Mouse (Mus musculus): Measurements from ENCODE around the gene 0610030E20Rik. TPM values are rescaled to one million over a fixed set of nuclear protein-coding genes. Genes with fewer than 3 reads are reported as not detected.

0610030E20Rik gene
- polyA plus RNA-seq, 1 experiment from 2014 or later = 16.8 TPM

DNA sequence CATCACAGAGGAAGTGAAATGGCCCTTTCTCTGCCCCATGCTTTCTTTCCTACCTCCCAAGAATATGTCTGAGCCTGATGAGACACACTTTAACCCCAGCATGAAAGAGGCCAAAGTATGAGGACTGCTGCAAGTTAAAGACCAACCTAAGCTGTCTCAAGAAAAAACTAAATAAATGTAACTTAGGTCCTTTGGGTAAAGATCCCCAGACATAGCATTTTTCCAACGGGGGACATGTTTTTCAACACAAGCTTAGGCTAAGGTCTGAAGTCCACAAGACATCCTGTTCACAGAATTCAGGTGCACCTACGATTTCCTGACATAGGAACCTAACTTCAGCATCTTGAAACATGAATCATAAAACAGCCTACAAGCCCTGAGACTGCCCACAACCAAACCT is 3.1 kb downstream of the 0610030E20Rik start:
- no peaks in the 10 kb centered on the region for H3K9me3 ChIP-seq
- H3K36me3 ChIP-seq = peaks cover 30% of the 10 kb centered on the region
- no peak overlapping the region for H3K4me3 ChIP-seq
- 83% methylated on average over 2 of the region's 2 CpGs for WGBS
- H3K27ac ChIP-seq (replicated peaks) = no peak overlapping the region
- H3K4me1 ChIP-seq = peaks cover 70% of the 10 kb centered on the region
- ATAC-seq (ENCODE audit: extremely low read depth, insufficient number of reproducible peaks, low FRiP score, low TSS enrichment) = no peak
- H3K4me2 ChIP-seq = no peak overlapping the region
- H3K27me3 ChIP-seq (replicated peaks) = no peaks in the 10 kb centered on the region
- H3K9ac ChIP-seq = no peak overlapping the region

DNA sequence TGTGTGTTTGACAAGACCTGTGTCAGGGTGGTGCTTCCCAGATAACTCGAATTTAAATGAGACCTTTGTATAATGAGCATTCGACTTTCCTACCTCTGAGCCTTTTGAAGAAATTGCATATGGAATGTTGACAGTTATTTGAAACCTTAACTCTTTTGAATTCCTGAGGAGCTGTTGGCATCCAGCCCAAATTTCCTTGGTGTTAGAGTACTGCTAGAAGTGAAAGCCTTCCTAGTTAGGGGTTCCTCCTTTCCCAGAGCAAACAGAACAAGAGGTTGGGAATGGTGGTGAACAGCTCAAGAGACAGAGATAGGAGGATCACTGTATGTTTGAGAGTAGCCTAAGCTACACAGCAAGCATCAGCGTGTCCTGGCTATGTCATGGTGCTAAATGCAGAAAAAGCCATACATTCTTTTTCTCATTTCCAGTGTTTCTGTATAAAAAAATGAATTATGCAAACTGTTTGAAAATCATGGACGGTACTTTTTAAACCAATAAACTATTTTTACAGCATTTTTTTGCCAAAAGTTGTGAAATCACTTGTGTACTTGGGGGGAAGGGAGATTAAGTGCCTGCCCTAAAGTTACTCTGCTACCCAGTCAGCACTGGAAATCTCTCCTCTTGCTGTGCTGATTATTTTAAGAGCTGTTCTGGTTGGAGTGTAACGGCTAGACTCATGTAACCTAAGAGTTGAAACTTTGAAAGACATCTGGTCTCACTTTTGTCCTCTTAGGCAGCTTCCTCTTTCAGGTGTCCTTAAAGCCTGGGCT is 5.7 kb downstream of the 0610030E20Rik start:
- Histone ChIP-seq H3K4me1 (peaks cover 77% of the 10 kb centered on the region), H3K27ac (replicated peaks) (peak overlapping the region; percentile 25), H3K9me3 (no peaks in the 10 kb centered on the region), H3K27me3 (replicated peaks) (no peaks in the 10 kb centered on the region), H3K36me3 (peaks cover 39% of the 10 kb centered on the region), H3K9ac (peak overlapping the region; percentile 52; the same call in 1 of the 2 replicates), H3K4me3 (no peak overlapping the region), H3K4me2 (0 out of 2 replicates have a peak overlapping the region, but pooled peaks have one; percentile 1)
- no peak for ATAC-seq (ENCODE audit: extremely low read depth, insufficient number of reproducible peaks, low FRiP score, low TSS enrichment)
- WGBS = 59% methylated on average over 5 of the region's 5 CpGs

- WGBS = 71% methylated on average over 1 of the region's 1 CpGs
- no peaks in the 10 kb centered on the region for H3K27me3 ChIP-seq (replicated peaks)
- H3K9ac ChIP-seq = no peak overlapping the region
- peaks cover 68% of the 10 kb centered on the region for H3K4me1 ChIP-seq
- H3K36me3 ChIP-seq = peaks cover 43% of the 10 kb centered on the region
- no peaks in the 10 kb centered on the region for H3K9me3 ChIP-seq
- H3K4me2 ChIP-seq = no peak overlapping the region
- H3K27ac ChIP-seq (replicated peaks) = no peak overlapping the region
- no peak for ATAC-seq (ENCODE audit: extremely low read depth, insufficient number of reproducible peaks, low FRiP score, low TSS enrichment)
- no peak overlapping the region for H3K4me3 ChIP-seq
Observed at GRCm38 (mm10) chr6:72354025-72354424, 6.9 kb downstream of the 0610030E20Rik start.

- Histone ChIP-seq H3K4me1 (peaks cover 70% of the 10 kb centered on the region), H3K36me3 (peaks cover 43% of the 10 kb centered on the region)
- peak; percentile 85 for ATAC-seq (ENCODE audit: extremely low read depth, insufficient number of reproducible peaks, low FRiP score, low TSS enrichment)
Observed at GRCm38 (mm10) chr6:72355066-72355911, 8.2 kb downstream of the 0610030E20Rik start, which contains the start of gene Tmem150a. TSS of gene Tmem150a (plus strand) at chr6:72355447.

GRCm38 (mm10) chr6:72356001-72356532 is 8.9 kb downstream of the 0610030E20Rik start:
- H3K36me3 ChIP-seq = peaks cover 41% of the 10 kb centered on the region
- no peak for ATAC-seq (ENCODE audit: extremely low read depth, insufficient number of reproducible peaks, low FRiP score, low TSS enrichment)
- H3K9me3 ChIP-seq = no peaks in the 10 kb centered on the region
- peak overlapping the region; percentile 85 for H3K4me2 ChIP-seq
- peak overlapping the region; percentile 87 for H3K9ac ChIP-seq
- H3K4me1 ChIP-seq = peaks cover 71% of the 10 kb centered on the region
- peak overlapping the region; percentile 66 for H3K4me3 ChIP-seq
- H3K27me3 ChIP-seq (replicated peaks) = no peaks in the 10 kb centered on the region
- WGBS = 36% methylated on average over 7 of the region's 8 CpGs
- peak overlapping the region; percentile 48; the same call in 1 of the 2 replicates for H3K27ac ChIP-seq (replicated peaks)

More at GRCm38 (mm10) chr6:72355066-72355911, 8.2 kb downstream of the 0610030E20Rik start, which contains the start of gene Tmem150a:
- Histone ChIP-seq H3K4me2 (peak within 1 kb of the TSS; percentile 85), H3K9me3 (no peaks in the 10 kb centered on the region), H3K27ac (replicated peaks) (peak within 1 kb of the TSS; percentile 51), H3K27me3 (replicated peaks) (no peaks in the 10 kb centered on the region), H3K9ac (peak within 1 kb of the TSS; percentile 87), H3K4me3 (peak within 1 kb of the TSS; percentile 66)
- WGBS = under 1% methylated on average over 63 of the region's 71 CpGs

- ATAC-seq (ENCODE audit: extremely low read depth, insufficient number of reproducible peaks, low FRiP score, low TSS enrichment) = no peak
- H3K27ac ChIP-seq (replicated peaks) = 0 out of 2 replicates have a peak overlapping the region, but pooled peaks have one; percentile 2
Observed at GRCm38 (mm10) chr6:72357164-72358079, 10.3 kb downstream of the 0610030E20Rik start.

GRCm38 (mm10) chr6:72358086-72358764 is 11.1 kb downstream of the 0610030E20Rik start:
- Histone ChIP-seq H3K4me3 (no peak overlapping the region), H3K9ac (no peak overlapping the region; the same call in 1 of the 2 replicates), H3K4me1 (peaks cover 58% of the 10 kb centered on the region), H3K27me3 (replicated peaks) (no peaks in the 10 kb centered on the region), H3K4me2 (no peak overlapping the region), H3K27ac (replicated peaks) (no peak overlapping the region), H3K9me3 (no peaks in the 10 kb centered on the region), H3K36me3 (peaks cover 39% of the 10 kb centered on the region)
- no peak for ATAC-seq (ENCODE audit: extremely low read depth, insufficient number of reproducible peaks, low FRiP score, low TSS enrichment)
- 71% methylated on average over 10 of the region's 10 CpGs for WGBS

More at GRCm38 (mm10) chr6:72357164-72358079, 10.3 kb downstream of the 0610030E20Rik start:
- Histone ChIP-seq H3K4me2 (no peak overlapping the region), H3K9me3 (no peaks in the 10 kb centered on the region), H3K27me3 (replicated peaks) (no peaks in the 10 kb centered on the region), H3K4me1 (peaks cover 66% of the 10 kb centered on the region), H3K9ac (peak overlapping the region; percentile 45; the same call in 1 of the 2 replicates), H3K36me3 (peaks cover 39% of the 10 kb centered on the region), H3K4me3 (no peak overlapping the region)
- 54% methylated on average over 5 of the region's 5 CpGs for WGBS

GRCm38 (mm10) chr6:72359343-72359742 is 12.2 kb downstream of the 0610030E20Rik start:
- Histone ChIP-seq H3K4me1 (peaks cover 48% of the 10 kb centered on the region), H3K4me3 (no peak overlapping the region), H3K27me3 (replicated peaks) (no peaks in the 10 kb centered on the region), H3K27ac (replicated peaks) (no peak overlapping the region), H3K9me3 (no peaks in the 10 kb centered on the region), H3K36me3 (peaks cover 39% of the 10 kb centered on the region), H3K4me2 (no peak overlapping the region), H3K9ac (no peak overlapping the region)
- ATAC-seq (ENCODE audit: extremely low read depth, insufficient number of reproducible peaks, low FRiP score, low TSS enrichment) = no peak
- WGBS = 79% methylated on average over 2 of the region's 2 CpGs

GRCm38 (mm10) chr6:72359891-72360598 is 12.9 kb downstream of the 0610030E20Rik start:
- H3K9me3 ChIP-seq = no peaks in the 10 kb centered on the region
- peaks cover 39% of the 10 kb centered on the region for H3K36me3 ChIP-seq
- ATAC-seq (ENCODE audit: extremely low read depth, insufficient number of reproducible peaks, low FRiP score, low TSS enrichment) = no peak
- no peaks in the 10 kb centered on the region for H3K27me3 ChIP-seq (replicated peaks)
- H3K27ac ChIP-seq (replicated peaks) = no peak overlapping the region
- peaks cover 42% of the 10 kb centered on the region for H3K4me1 ChIP-seq
- peak overlapping the region; percentile 83; the same call in 1 of the 2 replicates for H3K4me2 ChIP-seq
- WGBS = 81% methylated on average over 11 of the region's 11 CpGs
- H3K4me3 ChIP-seq = 0 out of 2 replicates have a peak overlapping the region, but pooled peaks have one; percentile 75
- H3K9ac ChIP-seq = no peak overlapping the region

Measured in heart, embryonic 13.5 days (tissue).